Mouse (Mus musculus) CH12.LX (cell line): ENCODE data around the gene Jam2. TPM values are rescaled to one million over a fixed set of nuclear protein-coding genes. Genes with fewer than 3 reads are reported as not detected.

ENCODE experiments used
- DNase-seq: peaks from one replicate; pipeline ENCODE4 v3.0.0-alpha.2; 2013; ENCODE audit errors: extremely low read depth
- H3K27ac ChIP-seq: 2 replicates; pipeline ENCODE4 v1.5.1; 2012; ENCODE audit warnings: low read depth, mild to moderate bottlenecking, control low read depth, moderate library complexity; ENCODE audit not compliant: insufficient read depth
- H3K27me3 ChIP-seq: replicated peaks from 2 replicates; pipeline ENCODE3; 2012; ENCODE audit warnings: inconsistent platforms
- H3K36me3 ChIP-seq, 2 experiments: replicated peaks in 1 of 2; 2 replicates each; pipeline versions ENCODE3 to v1.6.1; 2012; ENCODE audit warnings: inconsistent platforms in 1 of 2, low read length in 1 of 2, mild to moderate bottlenecking in 1 of 2, mixed read lengths in 1 of 2, moderate library complexity in 1 of 2; ENCODE audit not compliant: control insufficient read depth in 1 of 2, insufficient read depth in 1 of 2
- H3K4me1 ChIP-seq, 2 experiments: 2 replicates each; pipeline ENCODE4 v1.6.1; 2012; ENCODE audit warnings: inconsistent platforms in 1 of 2, moderate library complexity in 1 of 2; ENCODE audit not compliant: insufficient read depth in 2 of 2, control insufficient read depth in 1 of 2
- H3K4me2 ChIP-seq: 2 replicates; pipeline ENCODE4 v1.6.1; 2012; ENCODE audit warnings: low read depth, mild to moderate bottlenecking, control low read depth; ENCODE audit not compliant: poor library complexity, insufficient read depth, severe bottlenecking
- H3K4me3 ChIP-seq, 3 experiments: fragments of 150-350 bp in 1 of 3; sonication (generic) in 1 of 3; replicated peaks in 1 of 3; 2 replicates each; pipeline versions ENCODE3 to v1.5.1; 2011 to 2012; ENCODE audit warnings: low read depth in 2 of 3, low read length in 2 of 3, mild to moderate bottlenecking in 2 of 3, moderate library complexity in 2 of 3, control low read depth in 1 of 3, improper control_type of control experiment in 1 of 3, inconsistent platforms in 1 of 3, mixed read lengths in 1 of 3; ENCODE audit not compliant: poor library complexity in 1 of 3
- H3K79me2 ChIP-seq: replicated peaks from 2 replicates; pipeline ENCODE4 v1.6.1; 2012; ENCODE audit warnings: mild to moderate bottlenecking, moderate library complexity; ENCODE audit not compliant: control insufficient read depth, poor library complexity, insufficient read depth, severe bottlenecking; ENCODE audit errors: extremely low read depth
- H3K9ac ChIP-seq: 2 replicates; pipeline ENCODE4 v1.6.1; 2012; ENCODE audit warnings: low read depth, mild to moderate bottlenecking, control low read depth, moderate library complexity; ENCODE audit not compliant: insufficient read depth
- H3K9me3 ChIP-seq: replicated peaks from 2 replicates; pipeline ENCODE3; 2012; ENCODE audit warnings: low read length, inconsistent platforms, mixed read lengths
- BHLHE40 ChIP-seq: IDR thresholded peaks from 2 replicates; pipeline ENCODE4 v1.6.1; 2011; ENCODE audit warnings: mild to moderate bottlenecking, low read depth, low read length, improper control_type of control experiment
- CHD1 ChIP-seq: IDR thresholded peaks from 2 replicates; pipeline ENCODE4 v1.6.1; 2012; ENCODE audit warnings: low read depth, low read length, improper control_type of control experiment, inconsistent platforms
- JUN ChIP-seq: IDR thresholded peaks from 2 replicates; pipeline ENCODE4 v1.6.1; 2011; ENCODE audit warnings: low read depth, mild to moderate bottlenecking, low read length, improper control_type of control experiment, moderate library complexity; ENCODE audit not compliant: insufficient read depth
- KAT2A ChIP-seq: IDR thresholded peaks from 2 replicates; pipeline ENCODE4 v1.6.1; 2012; ENCODE audit warnings: low read length, improper control_type of control experiment, inconsistent platforms; ENCODE audit not compliant: insufficient replicate concordance
- MAFK ChIP-seq: IDR thresholded peaks from 2 replicates; pipeline ENCODE4 v1.6.1; 2011; ENCODE audit warnings: low read length, improper control_type of control experiment; ENCODE audit not compliant: insufficient replicate concordance
- MAX ChIP-seq: IDR thresholded peaks from 2 replicates; pipeline ENCODE4 v1.6.1; 2011; ENCODE audit warnings: low read length, improper control_type of control experiment
- MXI1 ChIP-seq: IDR thresholded peaks from 2 replicates; pipeline ENCODE4 v1.6.1; 2011; ENCODE audit warnings: mild to moderate bottlenecking, low read depth, low read length, improper control_type of control experiment
- MYC ChIP-seq: IDR thresholded peaks from 2 replicates; pipeline ENCODE4 v1.6.1; 2011; ENCODE audit warnings: low read depth, mild to moderate bottlenecking, improper control_type of control experiment, low read length
- PAX5 ChIP-seq: IDR thresholded peaks from 2 replicates; pipeline ENCODE4 v1.6.1; 2012; ENCODE audit warnings: low read length, inconsistent platforms, mixed read lengths
- RAD21 ChIP-seq: IDR thresholded peaks from 2 replicates; pipeline ENCODE4 v1.6.1; 2011; ENCODE audit warnings: low read depth, mild to moderate bottlenecking, low read length, improper control_type of control experiment, moderate library complexity
- SMC3 ChIP-seq: IDR thresholded peaks from 2 replicates; pipeline ENCODE4 v1.6.1; 2011; ENCODE audit warnings: low read depth, low read length, improper control_type of control experiment
- USF2 ChIP-seq: conservative IDR thresholded peaks from 2 replicates; pipeline ENCODE4 v1.6.1; 2011; ENCODE audit warnings: low read depth, low read length, improper control_type of control experiment
- ZC3H11A ChIP-seq: IDR thresholded peaks from 2 replicates; pipeline ENCODE4 v1.6.1; 2012; ENCODE audit warnings: low read depth, mild to moderate bottlenecking, inconsistent platforms, low read length, improper control_type of control experiment
- ZMIZ1 ChIP-seq: IDR thresholded peaks from 2 replicates; pipeline ENCODE4 v1.6.1; 2012; ENCODE audit warnings: low read depth, mild to moderate bottlenecking, inconsistent platforms, low read length, improper control_type of control experiment
- ZNF384 ChIP-seq: IDR thresholded peaks from 2 replicates; pipeline ENCODE4 v1.6.1; 2012; ENCODE audit warnings: low read depth, low read length, improper control_type of control experiment, inconsistent platforms
- dilution Hi-C: fragments of 300-500 bp; cut with MboI; formaldehyde crosslinking; loops from 2 replicates; pipeline ENCODE4 v1.14.3; 2020; ENCODE audit warnings: low sequenced_read_pairs; ENCODE audit not compliant: extremely low pct_unique_long_range_greater_than_20kb, extremely low pct_ligation_motif_present
- in situ Hi-C: fragments of 300-500 bp; cut with MboI; formaldehyde crosslinking; loops from 3 replicates; pipeline ENCODE4 v1.14.3; 2019; ENCODE audit warnings: low sequenced_read_pairs, low pct_ligation_motif_present, low pct_unique_long_range_greater_than_20kb, mixed read lengths
- polyA plus RNA-seq: library from polyadenylated mRNA; unstranded; fragments of >175 nt; gene quantifications from 2 replicates; pipeline ENCODE4 v1.2.1, GENCODE M21; 2012; ENCODE audit warnings: low read depth; ENCODE audit not compliant: insufficient read length
- total RNA-seq, 2 experiments: library from RNA; depleted of rRNA; stranded (reverse); fragments of 300-350 nt in 1 of 2; fragments of >200 nt in 1 of 2; gene quantifications; 2 replicates each; pipeline ENCODE4 v1.2.3; 2012 to 2014

Gene Jam2
- total and polyA plus RNA-seq, 3 experiments: 0.08 to 0.09 TPM; not detected in 1

DNA sequence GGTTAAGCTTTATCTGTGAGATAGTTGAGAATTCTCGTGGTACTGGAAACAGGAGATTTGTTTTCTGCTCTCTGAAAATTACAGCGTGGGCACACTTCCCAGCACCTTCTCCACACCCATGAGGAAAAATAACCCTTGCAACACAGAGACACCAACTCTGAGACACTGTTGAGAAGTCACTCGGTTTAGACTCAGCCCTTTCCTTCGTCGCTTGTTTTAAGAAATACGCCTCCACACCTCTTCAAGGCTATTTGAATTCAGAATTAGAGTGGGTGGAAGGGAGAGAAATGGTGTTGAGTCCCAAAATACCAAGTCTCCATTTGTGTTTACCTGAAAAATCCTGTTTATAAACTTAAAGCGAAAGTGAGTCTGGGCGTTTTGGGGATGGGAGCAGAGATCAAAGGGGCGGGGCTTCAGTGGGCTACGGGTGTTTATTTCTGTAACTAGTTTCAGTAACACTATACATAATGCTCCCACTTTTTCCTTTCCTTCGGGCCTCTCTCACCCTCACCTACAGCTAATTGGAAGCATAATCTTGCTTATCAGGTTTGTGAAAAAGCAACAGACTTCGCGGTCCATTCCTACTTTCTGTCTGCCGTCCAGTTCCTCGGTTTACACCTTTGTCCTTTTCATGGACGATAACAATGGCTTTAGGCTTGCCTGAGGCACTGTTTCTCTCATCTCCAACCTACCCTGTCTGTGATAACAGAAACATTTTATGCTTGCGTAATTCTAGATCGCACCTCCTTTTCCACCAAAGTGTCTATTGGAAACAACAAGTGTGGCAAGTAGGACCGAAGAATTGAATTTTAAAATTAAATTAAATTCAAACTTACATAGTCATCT, 4.1 kb upstream of the Jam2 start:
- 0 out of 2 replicates have a peak overlapping the region, but pooled peaks have one; percentile 1 for H3K9ac ChIP-seq
- no peak for DNase-seq
- H3K36me3 ChIP-seq: peaks cover 0 to 2% of the 10 kb centered on the region in 2 experiments
- in situ Hi-C loops (loop anchor here (5.0 kb wide), 1 partner anchor 37 kb away; no protein-coding TSS in a partner anchor), dilution Hi-C loops (no loop called here)
- H3K27ac ChIP-seq: no peak overlapping the region
- no peak for TF ChIP-seq MYC
- no peaks in the 10 kb centered on the region for H3K4me1 ChIP-seq
- peak overlapping the region; percentile 37 for H3K4me2 ChIP-seq
- H3K27me3 ChIP-seq: no peaks in the 10 kb centered on the region
- H3K9me3 ChIP-seq: no peaks in the 10 kb centered on the region
- no peaks in the 10 kb centered on the region for H3K79me2 ChIP-seq
- H3K4me3 ChIP-seq: no peak overlapping the region

DNA sequence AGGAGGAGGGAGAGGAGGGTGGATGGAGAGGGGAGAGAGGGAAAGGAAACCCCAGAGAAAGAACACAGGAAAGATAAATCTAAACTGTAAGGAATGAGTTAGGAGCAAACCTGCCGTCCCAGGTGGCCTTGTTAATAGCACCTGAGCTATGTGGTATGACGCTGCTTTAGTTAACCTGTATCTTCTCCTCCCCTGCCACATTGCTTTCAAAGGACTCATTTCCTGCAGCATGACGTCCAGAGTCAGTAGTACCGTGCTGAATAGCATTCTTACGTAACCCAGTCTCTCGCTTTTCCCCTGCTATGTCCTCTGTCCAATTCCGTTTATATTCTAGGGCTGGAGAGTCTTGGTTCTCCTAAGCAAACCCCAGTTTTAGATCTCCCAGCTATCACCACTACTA, 3.0 kb upstream of the Jam2 start:
- no peak overlapping the region for H3K27ac ChIP-seq
- no peaks in the 10 kb centered on the region for H3K27me3 ChIP-seq
- H3K79me2 ChIP-seq: no peaks in the 10 kb centered on the region
- H3K36me3 ChIP-seq: peaks cover 0 to 2% of the 10 kb centered on the region in 2 experiments
- TF ChIP-seq PAX5 (no peak), ZNF384 (no peak), CHD1 (no peak), MAFK (no peak), USF2 (no peak), ZC3H11A (no peak), MYC (no peak), ZMIZ1 (no peak), SMC3 (no peak)
- TF ChIP-seq, all 38 proteins: peak for 0
- Histone ChIP-seq H3K4me1 (no peaks in the 10 kb centered on the region), H3K9me3 (no peaks in the 10 kb centered on the region), H3K4me3 (no peak overlapping the region), H3K4me2 (no peak overlapping the region), H3K9ac (no peak overlapping the region)
- in situ Hi-C loops: loop anchor here (5.0 kb wide), 1 partner anchor 36 kb away; no protein-coding TSS in a partner anchor
- DNase-seq: no peak
- dilution Hi-C loops: no loop called here

DNA sequence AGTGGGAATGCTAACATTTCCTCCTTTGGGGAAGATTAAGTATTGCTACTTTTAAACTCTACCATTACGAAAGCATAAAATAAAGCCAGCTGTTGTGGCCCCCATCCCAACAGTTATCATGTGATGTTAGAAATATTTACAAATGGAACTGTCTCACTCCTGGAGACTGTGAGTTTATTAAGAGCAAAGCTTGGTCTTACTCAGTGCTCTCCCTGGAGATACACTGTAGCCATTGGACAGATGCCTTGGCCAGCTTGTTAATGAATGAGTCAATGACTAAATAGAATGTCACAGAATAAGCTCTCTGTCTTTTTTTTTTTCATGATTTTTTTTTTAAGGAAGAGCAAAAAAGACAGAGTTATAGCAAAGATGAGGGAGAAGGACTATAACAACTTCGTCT, 2.5 kb upstream of the Jam2 start:
- no peak overlapping the region for H3K4me3 ChIP-seq
- DNase-seq: no peak
- no peak overlapping the region for H3K27ac ChIP-seq
- TF ChIP-seq USF2 (no peak), MXI1 (no peak), JUN (no peak), BHLHE40 (no peak), MYC (no peak), RAD21 (no peak), MAX (no peak), KAT2A (no peak)
- TF ChIP-seq, all 38 proteins: peak for 0
- in situ Hi-C loops (loop anchor here (5.0 kb wide), 1 partner anchor 36 kb away; no protein-coding TSS in a partner anchor), dilution Hi-C loops (no loop called here)
- Histone ChIP-seq H3K79me2 (no peaks in the 10 kb centered on the region), H3K9me3 (no peaks in the 10 kb centered on the region), H3K4me2 (no peak overlapping the region), H3K9ac (no peak overlapping the region), H3K36me3 (peaks cover 0 to 2% of the 10 kb centered on the region in 2 experiments), H3K4me1 (no peaks in the 10 kb centered on the region), H3K27me3 (no peaks in the 10 kb centered on the region)
